Mouse (Mus musculus) stomach, embryonic 16.5 days (tissue): ENCODE data around the gene Bola1. TPM values are rescaled to one million over a fixed set of nuclear protein-coding genes. Genes with fewer than 3 reads are reported as not detected.

Experiments
- ATAC-seq: fragments of 200-750 bp; cut with Nextera tagmentation; 2 replicates; pipeline ENCODE4 v1.8.0; 2017; ENCODE audit warnings: moderate number of reproducible peaks, moderate TSS enrichment; ENCODE audit not compliant: insufficient read depth, low FRiP score
- H3K27ac ChIP-seq: fragments of 300-500 bp; sonication (generic); 2 replicates; pipeline ENCODE4 v1.5.1; 2014; ENCODE audit warnings: low read length
- H3K27me3 ChIP-seq: fragments of 300-500 bp; sonication (generic); 2 replicates; pipeline ENCODE4 v1.6.1; 2014; ENCODE audit warnings: low read length, control low read depth, mixed read lengths; ENCODE audit not compliant: control insufficient read depth, insufficient read depth
- H3K36me3 ChIP-seq: fragments of 300-500 bp; sonication (generic); 2 replicates; pipeline ENCODE4 v1.6.1; 2014; ENCODE audit warnings: low read length; ENCODE audit not compliant: control insufficient read depth, insufficient read depth
- H3K4me1 ChIP-seq: fragments of 300-500 bp; sonication (generic); 2 replicates; pipeline ENCODE4 v1.6.1; 2014; ENCODE audit warnings: low read length, control low read depth, mixed read lengths; ENCODE audit not compliant: control insufficient read depth, insufficient read depth
- H3K4me2 ChIP-seq: fragments of 300-500 bp; sonication (generic); 2 replicates; pipeline ENCODE4 v1.6.1; 2014; ENCODE audit warnings: low read depth, low read length, mixed read lengths
- H3K4me3 ChIP-seq: fragments of 300-500 bp; sonication (generic); replicated peaks from 2 replicates; pipeline ENCODE4 v1.5.1; 2014; ENCODE audit warnings: mild to moderate bottlenecking, low read length
- H3K9ac ChIP-seq: fragments of 300-500 bp; sonication (generic); 2 replicates; pipeline ENCODE4 v1.6.1; 2014; ENCODE audit warnings: low read length
- H3K9me3 ChIP-seq: fragments of 300-500 bp; sonication (generic); replicated peaks from 2 replicates; pipeline ENCODE4 v1.6.1; 2016; ENCODE audit warnings: low read length, control low read depth; ENCODE audit not compliant: control insufficient read depth
- WGBS: fragments of 180-500 bp; shearing (Covaris S2); extraction: QIAGEN DNeasy Blood & Tissue Kit; methylation state at CpG from one replicate; pipeline ENCODE4 v1.1.7; 2014; 5-methylcytosine and 5-hydroxymethylcytosine counted together
- polyA plus RNA-seq: library from polyadenylated mRNA; unstranded; fragments of >200 nt; fragmentation: Nextera tagmentation; extraction: Ambion mirVana; gene quantifications from 2 replicates; pipeline ENCODE4 v1.2.1, GENCODE M21; 2015

Bola1 gene
- polyA plus RNA-seq, 1 experiment from 2014 or later: 50.0 TPM

GRCm38 (mm10) chr3:96196437-96197128, 22.9 kb downstream of the Bola1 start:
- H3K27me3 ChIP-seq: no peaks in the 10 kb centered on the region
- WGBS: 18% methylated on average over 27 of the region's 27 CpGs
- H3K9me3 ChIP-seq: no peaks in the 10 kb centered on the region
- peak overlapping the region; percentile 99 for H3K4me2 ChIP-seq
- peak overlapping the region; percentile 79 for H3K4me3 ChIP-seq
- no peaks in the 10 kb centered on the region for H3K36me3 ChIP-seq
- ATAC-seq: no peak
- peak overlapping the region; percentile 82 for H3K9ac ChIP-seq
- peak overlapping the region; percentile 95 for H3K27ac ChIP-seq
- peaks cover 7% of the 10 kb centered on the region for H3K4me1 ChIP-seq

GRCm38 (mm10) chr3:96195616-96196313, 23.7 kb downstream of the Bola1 start:
- peaks cover 7% of the 10 kb centered on the region for H3K4me1 ChIP-seq
- no peaks in the 10 kb centered on the region for H3K36me3 ChIP-seq
- H3K4me2 ChIP-seq: no peak overlapping the region
- ATAC-seq: no peak
- H3K9me3 ChIP-seq: no peaks in the 10 kb centered on the region
- no peak overlapping the region for H3K9ac ChIP-seq
- no peak overlapping the region for H3K27ac ChIP-seq
- WGBS: 90% methylated on average over 11 of the region's 11 CpGs
- H3K4me3 ChIP-seq: no peak overlapping the region
- H3K27me3 ChIP-seq: no peaks in the 10 kb centered on the region

- Histone ChIP-seq H3K4me2 (no peak overlapping the region), H3K27me3 (no peaks in the 10 kb centered on the region), H3K9ac (no peak overlapping the region), H3K4me1 (peaks cover 7% of the 10 kb centered on the region), H3K9me3 (no peaks in the 10 kb centered on the region), H3K27ac (no peak overlapping the region), H3K4me3 (no peak overlapping the region), H3K36me3 (no peaks in the 10 kb centered on the region)
- ATAC-seq: no peak
- WGBS: 79% methylated on average over 10 of the region's 10 CpGs
These were observed 24.5 kb downstream of the Bola1 start for GRCm38 (mm10) chr3:96194966-96195365.

GRCm38 (mm10) chr3:96192977-96193376, 26.5 kb downstream of the Bola1 start:
- Histone ChIP-seq H3K36me3 (no peaks in the 10 kb centered on the region), H3K4me3 (no peak overlapping the region), H3K9ac (no peak overlapping the region), H3K9me3 (no peaks in the 10 kb centered on the region), H3K27me3 (no peaks in the 10 kb centered on the region), H3K4me2 (no peak overlapping the region), H3K27ac (no peak overlapping the region), H3K4me1 (peaks cover 7% of the 10 kb centered on the region)
- 56% methylated on average over 12 of the region's 12 CpGs for WGBS
- ATAC-seq: no peak

GRCm38 (mm10) chr3:96182382-96182776, 37.1 kb downstream of the Bola1 start:
- Histone ChIP-seq H3K4me3 (no peak overlapping the region), H3K4me2 (peak overlapping the region; percentile 72), H3K36me3 (peaks cover 7% of the 10 kb centered on the region; the same call in 1 of the 2 replicates), H3K27ac (no peak overlapping the region), H3K9ac (no peak overlapping the region), H3K4me1 (peaks cover 17% of the 10 kb centered on the region), H3K27me3 (no peaks in the 10 kb centered on the region), H3K9me3 (no peaks in the 10 kb centered on the region)
- no peak for ATAC-seq
- WGBS: 19% methylated on average over 4 of the region's 4 CpGs

- no peak for ATAC-seq
- Histone ChIP-seq H3K9ac (peak overlapping the region; percentile 75), H3K27me3 (no peaks in the 10 kb centered on the region), H3K27ac (no peak overlapping the region), H3K9me3 (no peaks in the 10 kb centered on the region), H3K4me1 (peaks cover 17% of the 10 kb centered on the region), H3K4me2 (peak overlapping the region; percentile 72), H3K36me3 (peaks cover 7% of the 10 kb centered on the region; the same call in 1 of the 2 replicates), H3K4me3 (peak overlapping the region; percentile 55)
- 32% methylated on average over 12 of the region's 12 CpGs for WGBS
These were observed 37.8 kb downstream of the Bola1 start for GRCm38 (mm10) chr3:96181510-96182381.

GRCm38 (mm10) chr3:96180727-96181477, 38.6 kb downstream of the Bola1 start, which contains the start of gene Sv2a:
TSS of gene Sv2a (plus strand) at chr3:96181151.
- Histone ChIP-seq H3K4me2 (peak within 1 kb of the TSS; percentile 72), H3K27ac (no peak within 1 kb of the TSS), H3K9ac (peak within 1 kb of the TSS; percentile 75), H3K9me3 (no peaks in the 10 kb centered on the region), H3K4me3 (peak within 1 kb of the TSS; percentile 55), H3K36me3 (peaks cover 13% of the 10 kb centered on the region), H3K4me1 (peaks cover 17% of the 10 kb centered on the region), H3K27me3 (no peaks in the 10 kb centered on the region)
- under 1% methylated on average over 15 of the region's 23 CpGs for WGBS
- ATAC-seq: peak; percentile 52; the same call in 1 of the 2 replicates

- H3K4me3 ChIP-seq: no peak overlapping the region
- no peak overlapping the region for H3K4me2 ChIP-seq
- no peak overlapping the region for H3K9ac ChIP-seq
- H3K27me3 ChIP-seq: no peaks in the 10 kb centered on the region
- peaks cover 22% of the 10 kb centered on the region for H3K36me3 ChIP-seq
- no peak overlapping the region for H3K27ac ChIP-seq
- ATAC-seq: no peak
- H3K9me3 ChIP-seq: no peaks in the 10 kb centered on the region
- H3K4me1 ChIP-seq: peaks cover 21% of the 10 kb centered on the region
- 61% methylated on average over 4 of the region's 4 CpGs for WGBS
These were observed 40.0 kb downstream of the Bola1 start for GRCm38 (mm10) chr3:96179531-96179930.
